Mouse (Mus musculus): ENCODE results near the gene Adam33.

- TF ChIP-seq CTCF (conservative IDR thresholded peaks at IDR 0.05; ENCODE audit: low read length) (peak; percentile 74), POU5F1 (IDR thresholded peaks at IDR 0.05; ENCODE audit: borderline replicate concordance, low read length) (no peak)
Measured at GRCm38 (mm10) chr2:131055631-131056030, 8.0 kb downstream of the Adam33 start.
